Mouse (Mus musculus) splenic B cell, adult 2 months (primary cell): ENCODE results near the gene Spdye4b.
"Not testable (repeated sequence)": the region's sequence is repeated elsewhere in the genome, so short reads cannot be mapped to it uniquely, and the experiment has no call there.

Source experiments
- DNase-seq: peaks from one replicate; pipeline ENCODE4 v3.0.0-alpha.2; 2011; ENCODE audit warnings: low read depth, low spot score
- H3K27me3 ChIP-seq: 2 replicates; pipeline ENCODE4 v1.6.1; 2012; ENCODE audit warnings: mild to moderate bottlenecking, low read length, moderate library complexity, mixed read lengths; ENCODE audit not compliant: control insufficient read depth, poor library complexity, insufficient read depth, severe bottlenecking
- H3K36me3 ChIP-seq: 2 replicates; pipeline ENCODE4 v1.6.1; 2012; ENCODE audit warnings: mild to moderate bottlenecking, low read length, moderate library complexity, mixed read lengths; ENCODE audit not compliant: control insufficient read depth, poor library complexity, insufficient read depth, severe bottlenecking

Spdye4b gene

GRCm38 (mm10) chr5:143180255-143181076 lies at the start of gene Spdye4b, which contains the start of gene Rbak:
Spdye4b (plus strand) TSS chr5:143181017.
Rbak (minus strand) TSS chr5:143180775.
- DNase-seq: peak; percentile 83
- Histone ChIP-seq H3K27me3 (no peaks in the 10 kb centered on the region), H3K36me3 (peaks cover 7% of the 10 kb centered on the region)

GRCm38 (mm10) chr5:143132935-143133514 lies 47.8 kb upstream of the Spdye4b start:
- DNase-seq: no peak
- no peaks in the 10 kb centered on the region for H3K27me3 ChIP-seq
- no peaks in the 10 kb centered on the region for H3K36me3 ChIP-seq

- not testable (repeated sequence) for H3K27me3 ChIP-seq, DNase-seq, H3K36me3 ChIP-seq
These were observed 46.4 kb upstream of the Spdye4b start for GRCm38 (mm10) chr5:143134216-143135010.

- Histone ChIP-seq H3K36me3 (no peaks in the 10 kb centered on the region), H3K27me3 (no peaks in the 10 kb centered on the region)
- no peak for DNase-seq
These were observed 45.8 kb upstream of the Spdye4b start for GRCm38 (mm10) chr5:143135042-143135441.

GRCm38 (mm10) chr5:143137580-143137979 lies 43.2 kb upstream of the Spdye4b start:
- no peak for DNase-seq
- no peaks in the 10 kb centered on the region for H3K36me3 ChIP-seq
- no peaks in the 10 kb centered on the region for H3K27me3 ChIP-seq

GRCm38 (mm10) chr5:143147481-143147880 lies 33.3 kb upstream of the Spdye4b start, which contains the start of gene Olfr718-ps1:
Olfr718-ps1 (minus strand) TSS chr5:143147581.
- Histone ChIP-seq H3K36me3 (no peaks in the 10 kb centered on the region), H3K27me3 (no peaks in the 10 kb centered on the region)
- DNase-seq: no peak

GRCm38 (mm10) chr5:143148661-143149060 lies 32.2 kb upstream of the Spdye4b start:
- no peaks in the 10 kb centered on the region for H3K36me3 ChIP-seq
- H3K27me3 ChIP-seq: no peaks in the 10 kb centered on the region
- no peak for DNase-seq

- Histone ChIP-seq H3K36me3 (no peaks in the 10 kb centered on the region), H3K27me3 (no peaks in the 10 kb centered on the region)
- no peak for DNase-seq
These were observed 31.3 kb upstream of the Spdye4b start for GRCm38 (mm10) chr5:143149536-143149935.

GRCm38 (mm10) chr5:143150044-143150443 lies 30.8 kb upstream of the Spdye4b start:
- Histone ChIP-seq H3K36me3 (no peaks in the 10 kb centered on the region), H3K27me3 (no peaks in the 10 kb centered on the region)
- no peak for DNase-seq

GRCm38 (mm10) chr5:143153756-143154155 lies 27.1 kb upstream of the Spdye4b start:
- no peaks in the 10 kb centered on the region for H3K27me3 ChIP-seq
- no peaks in the 10 kb centered on the region for H3K36me3 ChIP-seq

GRCm38 (mm10) chr5:143155534-143155933 lies 25.3 kb upstream of the Spdye4b start:
- Histone ChIP-seq H3K36me3 (no peaks in the 10 kb centered on the region), H3K27me3 (no peaks in the 10 kb centered on the region)
- no peak for DNase-seq

More at GRCm38 (mm10) chr5:143153756-143154155, 27.1 kb upstream of the Spdye4b start:
- DNase-seq: no peak

GRCm38 (mm10) chr5:143165508-143166070 lies 15.2 kb upstream of the Spdye4b start:
- no peaks in the 10 kb centered on the region for H3K27me3 ChIP-seq
- peak; percentile 60 for DNase-seq
- H3K36me3 ChIP-seq: no peaks in the 10 kb centered on the region

GRCm38 (mm10) chr5:143175970-143176369 lies 4.8 kb upstream of the Spdye4b start:
- Histone ChIP-seq H3K27me3 (no peaks in the 10 kb centered on the region), H3K36me3 (peaks cover 20% of the 10 kb centered on the region)
- DNase-seq: no peak

- Histone ChIP-seq H3K36me3 (peaks cover 20% of the 10 kb centered on the region), H3K27me3 (no peaks in the 10 kb centered on the region)
- peak; percentile 29 for DNase-seq
These were observed 3.1 kb upstream of the Spdye4b start for GRCm38 (mm10) chr5:143177541-143178200.
